Mouse (Mus musculus) Muller cell, postnatal 12 days (primary cell): ENCODE data around the gene Zfand3.
A peak's percentile ranks its signal among the peaks of the same experiment; 100 is the strongest.

Source experiments
- DNase-seq: peaks from one replicate; pipeline ENCODE4 v3.0.0-alpha.2; 2015; ENCODE audit errors: inconsistent ontology term

Gene Zfand3

GRCm38 (mm10) chr17:29998566-29999295 is 5.8 kb upstream of the Zfand3 start:
- no peak for DNase-seq

- DNase-seq, result no peak
Observed at GRCm38 (mm10) chr17:30005103-30005443, 540 bp downstream of the Zfand3 start.

GRCm38 (mm10) chr17:30005451-30005941 is 963 bp downstream of the Zfand3 start:
- peak; percentile 44 for DNase-seq

- no peak for DNase-seq
Observed at GRCm38 (mm10) chr17:30006877-30007276, 2.3 kb downstream of the Zfand3 start.

- no peak for DNase-seq
Observed at GRCm38 (mm10) chr17:30007883-30008282, 3.4 kb downstream of the Zfand3 start.

- DNase-seq, result peak; percentile 82
Observed at GRCm38 (mm10) chr17:30008392-30008791, 3.9 kb downstream of the Zfand3 start.

- no peak for DNase-seq
Observed at GRCm38 (mm10) chr17:30014660-30015059, 10.1 kb downstream of the Zfand3 start.

- no peak for DNase-seq
Observed at GRCm38 (mm10) chr17:30018927-30019610, 14.5 kb downstream of the Zfand3 start.

GRCm38 (mm10) chr17:30019942-30020341 is 15.4 kb downstream of the Zfand3 start:
- no peak for DNase-seq

GRCm38 (mm10) chr17:30024651-30025050 is 20.1 kb downstream of the Zfand3 start:
- DNase-seq, result peak; percentile 41

GRCm38 (mm10) chr17:30026617-30027016 is 22.1 kb downstream of the Zfand3 start:
- peak; percentile 74 for DNase-seq

GRCm38 (mm10) chr17:30027343-30028029 is 23.0 kb downstream of the Zfand3 start:
- DNase-seq, result peak; percentile 56

- DNase-seq, result no peak
Observed at GRCm38 (mm10) chr17:30029633-30030226, 25.2 kb downstream of the Zfand3 start.

GRCm38 (mm10) chr17:30032796-30033195 is 28.3 kb downstream of the Zfand3 start:
- no peak for DNase-seq

GRCm38 (mm10) chr17:30033991-30034390 is 29.5 kb downstream of the Zfand3 start:
- DNase-seq, result no peak

GRCm38 (mm10) chr17:30035216-30036005 is 30.9 kb downstream of the Zfand3 start:
- no peak for DNase-seq

- DNase-seq, result no peak
Observed at GRCm38 (mm10) chr17:30043163-30043822, 38.8 kb downstream of the Zfand3 start.

GRCm38 (mm10) chr17:30045181-30045580 is 40.6 kb downstream of the Zfand3 start:
- no peak for DNase-seq

- no peak for DNase-seq
Observed at GRCm38 (mm10) chr17:30046654-30047053, 42.1 kb downstream of the Zfand3 start.

- DNase-seq, result peak; percentile 75
Observed at GRCm38 (mm10) chr17:30051523-30052346, 47.2 kb downstream of the Zfand3 start.
